Mouse (Mus musculus) hindbrain, embryonic 14.5 days (tissue): Measurements from ENCODE around the gene Zc3hav1. TPM values are rescaled to one million over a fixed set of nuclear protein-coding genes. Genes with fewer than 3 reads are reported as not detected.

Experiments
- ATAC-seq: fragments of 200-750 bp; cut with Nextera tagmentation; 2 replicates; pipeline ENCODE4 v1.8.0; 2017; ENCODE audit warnings: moderate number of reproducible peaks, mild to moderate bottlenecking, moderate TSS enrichment, moderate library complexity; ENCODE audit not compliant: low FRiP score
- DNase-seq: peaks from one replicate; pipeline ENCODE4 v3.0.0-alpha.2; 2015; ENCODE audit warnings: low spot score
- H3K27ac ChIP-seq: fragments of 300-500 bp; sonication (generic); 2 replicates; pipeline ENCODE4 v1.5.1; 2014; ENCODE audit warnings: mild to moderate bottlenecking, moderate library complexity
- H3K27me3 ChIP-seq: fragments of 300-500 bp; sonication (generic); 2 replicates; pipeline ENCODE4 v1.6.1; 2014; ENCODE audit warnings: mild to moderate bottlenecking, low read length, mixed read lengths; ENCODE audit not compliant: control insufficient read depth, insufficient read depth
- H3K36me3 ChIP-seq: fragments of 300-500 bp; sonication (generic); replicated peaks from 2 replicates; pipeline ENCODE4 v1.6.1; 2014; ENCODE audit not compliant: control insufficient read depth, insufficient read depth
- H3K4me1 ChIP-seq: fragments of 300-500 bp; sonication (generic); replicated peaks from 2 replicates; pipeline ENCODE4 v1.6.1; 2014; ENCODE audit warnings: antibody characterized with exemption, low read length, mixed read lengths; ENCODE audit not compliant: control insufficient read depth, insufficient read depth
- H3K4me2 ChIP-seq: fragments of 300-500 bp; sonication (generic); replicated peaks from 2 replicates; pipeline ENCODE4 v1.6.1; 2014; ENCODE audit warnings: mild to moderate bottlenecking, moderate library complexity
- H3K4me3 ChIP-seq: fragments of 300-500 bp; sonication (generic); replicated peaks from 2 replicates; pipeline ENCODE4 v1.5.1; 2014; ENCODE audit warnings: mild to moderate bottlenecking, low read length
- H3K9ac ChIP-seq: fragments of 300-500 bp; sonication (generic); 2 replicates; pipeline ENCODE4 v1.6.1; 2014
- H3K9me3 ChIP-seq: fragments of 300-500 bp; sonication (generic); 2 replicates; pipeline ENCODE4 v1.6.1; 2016; ENCODE audit warnings: low read length; ENCODE audit not compliant: control insufficient read depth
- WGBS: fragments of 180-500 bp; shearing (Covaris S2); extraction: QIAGEN DNeasy Blood & Tissue Kit; methylation state at CpG from one replicate; pipeline ENCODE4 v1.1.7; 2014; 5-methylcytosine and 5-hydroxymethylcytosine counted together
- polyA plus RNA-seq: library from polyadenylated mRNA; unstranded; fragments of >200 nt; fragmentation: Nextera tagmentation; extraction: Ambion mirVana; gene quantifications from 2 replicates; pipeline ENCODE4 v1.2.1, GENCODE M21; 2014

The Zc3hav1 gene
- polyA plus RNA-seq, result 0.98 and 1.5 TPM in 2 replicates

DNA sequence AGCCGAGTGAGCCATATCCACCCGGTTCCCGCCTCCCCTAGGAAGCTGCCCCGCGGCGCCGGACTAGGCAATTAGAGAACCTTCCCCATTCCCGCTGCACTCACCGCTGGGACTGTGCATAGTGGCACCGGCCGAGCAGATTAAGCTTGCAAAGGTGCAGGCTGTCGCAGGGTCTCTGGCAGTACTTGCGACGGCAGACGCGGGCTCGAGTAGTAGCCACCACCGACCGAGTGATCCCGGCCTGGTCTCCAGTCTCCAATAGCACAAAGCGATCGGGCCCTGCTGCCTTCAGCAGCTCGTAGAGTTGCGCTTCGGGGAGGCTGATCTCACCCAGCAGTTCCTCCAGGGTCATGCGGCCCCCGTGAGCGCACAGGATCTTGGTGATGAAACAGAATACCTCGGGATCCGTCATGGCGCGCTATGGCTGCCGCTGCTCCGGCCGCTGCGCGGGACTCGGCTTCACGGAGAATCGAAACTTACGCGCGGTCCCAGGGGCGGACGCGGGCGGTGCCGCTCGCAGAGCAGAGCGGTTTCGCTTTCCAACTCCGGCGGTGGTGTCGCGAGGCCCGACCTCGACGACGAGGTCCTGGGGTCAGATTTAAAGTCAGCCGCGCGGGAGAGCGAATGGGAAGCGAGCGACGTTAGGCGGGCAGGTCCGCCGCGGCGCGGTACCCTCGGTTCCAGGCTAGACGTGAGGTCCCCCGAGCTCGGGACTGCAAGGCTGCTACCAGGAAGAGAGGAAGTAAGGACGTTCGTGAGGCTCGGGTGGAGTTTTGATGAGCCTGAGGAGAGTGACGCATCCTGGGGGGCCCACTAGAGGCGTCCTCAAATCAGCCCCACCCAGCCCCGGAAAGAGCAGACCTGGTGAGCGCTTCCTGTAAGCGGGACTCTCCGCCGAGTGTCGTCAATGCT, at the start of gene Zc3hav1:
Zc3hav1 (minus strand) TSS at position 793 of the 912 bp plus-strand sequence.
- Histone ChIP-seq H3K9me3 (no peaks in the 10 kb centered on the region), H3K27me3 (peaks cover 63% of the 10 kb centered on the region), H3K4me2 (peak within 1 kb of the TSS; percentile 60), H3K9ac (peak within 1 kb of the TSS; percentile 32; the same call in 1 of the 2 replicates), H3K4me3 (peak within 1 kb of the TSS; percentile 44), H3K4me1 (no peaks in the 10 kb centered on the region), H3K27ac (no peak within 1 kb of the TSS), H3K36me3 (no peaks in the 10 kb centered on the region)
- ATAC-seq, result peak; percentile 53; the same call in 1 of the 2 replicates
- WGBS, result 1% methylated on average over 87 of the region's 87 CpGs
- DNase-seq, result no peak

- ATAC-seq (no peak), DNase-seq (peak; percentile 31)
- Histone ChIP-seq H3K27me3 (no peaks in the 10 kb centered on the region), H3K36me3 (peaks cover 70% of the 10 kb centered on the region), H3K9me3 (no peaks in the 10 kb centered on the region), H3K4me1 (no peaks in the 10 kb centered on the region), H3K9ac (no peak overlapping the region), H3K4me3 (no peak overlapping the region), H3K4me2 (no peak overlapping the region), H3K27ac (no peak overlapping the region)
- WGBS, result 80% methylated on average over 3 of the region's 3 CpGs
Observed at GRCm38 (mm10) chr6:38389671-38390070, 35.3 kb upstream of the Zc3hav1 start.

DNA sequence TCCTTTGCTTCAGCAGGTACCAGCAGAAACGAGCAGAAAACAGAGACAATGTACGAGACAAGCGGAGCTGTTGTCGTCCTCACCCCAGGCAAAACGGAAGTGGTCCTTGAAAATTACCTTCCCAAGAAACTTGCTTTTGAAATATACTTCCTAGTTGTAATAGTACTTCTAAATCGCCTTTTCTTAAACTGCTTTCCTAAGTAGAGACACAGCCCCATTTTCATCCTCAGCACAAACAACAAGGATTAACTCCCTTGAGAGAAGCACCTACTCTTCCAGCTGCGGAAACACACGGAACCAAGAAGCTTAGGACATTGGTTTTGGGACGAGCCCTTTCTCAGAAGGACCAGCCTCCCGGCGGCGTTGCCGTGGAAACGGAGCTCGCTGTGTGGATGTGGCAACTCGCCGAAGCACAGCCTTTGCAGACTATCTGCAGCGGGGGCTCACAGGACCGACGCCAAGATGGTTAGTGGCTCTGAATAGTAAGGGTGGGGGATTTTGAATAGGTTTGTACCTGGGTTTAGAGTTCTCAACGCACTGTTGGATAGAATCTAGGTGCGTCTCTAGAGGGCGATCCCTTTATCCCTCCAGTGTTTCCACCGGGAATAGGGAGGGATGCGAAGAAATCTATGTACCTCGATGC, 26.8 kb upstream of the Zc3hav1 start, which contains the start of gene Ttc26:
Ttc26 (plus strand) TSS at position 341 of the 643 bp plus-strand sequence.
- H3K4me2 ChIP-seq, result peak within 1 kb of the TSS; percentile 66
- H3K9me3 ChIP-seq, result no peaks in the 10 kb centered on the region
- under 1% methylated on average over 26 of the region's 26 CpGs for WGBS
- peak within 1 kb of the TSS; percentile 52 for H3K9ac ChIP-seq
- H3K27me3 ChIP-seq, result no peaks in the 10 kb centered on the region
- peak within 1 kb of the TSS; percentile 77 for H3K27ac ChIP-seq
- DNase-seq (peak; percentile 96), ATAC-seq (peak; percentile 94)
- H3K4me3 ChIP-seq, result peak within 1 kb of the TSS; percentile 57
- H3K36me3 ChIP-seq, result peaks cover 12% of the 10 kb centered on the region; the same call in 1 of the 2 replicates
- H3K4me1 ChIP-seq, result peaks cover 9% of the 10 kb centered on the region

- ATAC-seq, result 0 out of 2 replicates have a peak, but pooled peaks have one; percentile 19
- H3K9me3 ChIP-seq, result no peaks in the 10 kb centered on the region
- 2% methylated on average over 4 of the region's 4 CpGs for WGBS
- no peak for DNase-seq
- H3K4me2 ChIP-seq, result peak overlapping the region; percentile 66
- peak overlapping the region; percentile 57 for H3K4me3 ChIP-seq
- peaks cover 8% of the 10 kb centered on the region; the same call in 1 of the 2 replicates for H3K36me3 ChIP-seq
- H3K9ac ChIP-seq, result peak overlapping the region; percentile 52
- peaks cover 9% of the 10 kb centered on the region for H3K4me1 ChIP-seq
- peak overlapping the region; percentile 77 for H3K27ac ChIP-seq
- no peaks in the 10 kb centered on the region for H3K27me3 ChIP-seq
Observed at GRCm38 (mm10) chr6:38380764-38381128, 26.3 kb upstream of the Zc3hav1 start.

- ATAC-seq (no peak), DNase-seq (no peak)
- WGBS, result 85% methylated on average over 1 of the region's 1 CpGs
- Histone ChIP-seq H3K4me3 (no peak overlapping the region), H3K9ac (no peak overlapping the region), H3K4me1 (no peaks in the 10 kb centered on the region), H3K4me2 (no peak overlapping the region), H3K27me3 (no peaks in the 10 kb centered on the region), H3K36me3 (no peaks in the 10 kb centered on the region), H3K9me3 (peaks cover 5% of the 10 kb centered on the region; the same call in 1 of the 2 replicates), H3K27ac (no peak overlapping the region)
Observed at GRCm38 (mm10) chr6:38374271-38374670, 19.9 kb upstream of the Zc3hav1 start.

DNA sequence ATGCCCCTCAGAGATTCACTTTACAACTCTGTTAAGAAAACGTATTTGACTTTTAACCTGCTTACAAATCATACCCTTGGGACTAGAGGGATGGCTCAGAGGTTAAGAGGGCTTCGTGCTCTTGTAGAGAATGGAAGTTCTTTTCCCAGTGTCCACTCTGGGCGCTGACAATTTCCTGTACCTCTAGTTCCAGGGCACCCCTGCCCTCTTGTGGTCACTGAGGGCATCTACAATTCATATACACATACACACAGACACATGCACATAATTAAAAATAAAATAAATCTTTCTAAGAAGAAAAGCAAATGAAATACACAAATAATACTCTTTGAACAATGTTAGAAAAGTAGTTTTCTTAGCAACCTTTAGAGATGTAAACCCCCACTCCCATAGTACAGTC, 15.5 kb upstream of the Zc3hav1 start:
- DNase-seq (no peak), ATAC-seq (no peak)
- WGBS, result 87% methylated on average over 3 of the region's 3 CpGs
- no peak overlapping the region for H3K4me3 ChIP-seq
- no peak overlapping the region for H3K27ac ChIP-seq
- H3K4me2 ChIP-seq, result no peak overlapping the region
- H3K9me3 ChIP-seq, result peaks cover 5% of the 10 kb centered on the region; the same call in 1 of the 2 replicates
- no peaks in the 10 kb centered on the region for H3K27me3 ChIP-seq
- H3K36me3 ChIP-seq, result no peaks in the 10 kb centered on the region
- no peak overlapping the region for H3K9ac ChIP-seq
- H3K4me1 ChIP-seq, result no peaks in the 10 kb centered on the region

GRCm38 (mm10) chr6:38364121-38364520, 9.7 kb upstream of the Zc3hav1 start:
- ATAC-seq, result no peak
- Histone ChIP-seq H3K9me3 (no peaks in the 10 kb centered on the region), H3K4me1 (no peaks in the 10 kb centered on the region), H3K27ac (no peak overlapping the region), H3K36me3 (no peaks in the 10 kb centered on the region), H3K27me3 (no peaks in the 10 kb centered on the region), H3K4me2 (no peak overlapping the region), H3K4me3 (no peak overlapping the region), H3K9ac (no peak overlapping the region)
- no peak for DNase-seq

GRCm38 (mm10) chr6:38363370-38363769, 9.0 kb upstream of the Zc3hav1 start:
- no peak overlapping the region for H3K4me2 ChIP-seq
- no peaks in the 10 kb centered on the region for H3K36me3 ChIP-seq
- ATAC-seq, result no peak
- no peak overlapping the region for H3K9ac ChIP-seq
- H3K27ac ChIP-seq, result no peak overlapping the region
- H3K9me3 ChIP-seq, result no peaks in the 10 kb centered on the region
- H3K4me1 ChIP-seq, result no peaks in the 10 kb centered on the region
- H3K27me3 ChIP-seq, result no peaks in the 10 kb centered on the region
- DNase-seq, result no peak
- 69% methylated on average over 4 of the region's 4 CpGs for WGBS
- H3K4me3 ChIP-seq, result no peak overlapping the region

GRCm38 (mm10) chr6:38361937-38362336, 7.5 kb upstream of the Zc3hav1 start:
- H3K9ac ChIP-seq, result no peak overlapping the region
- no peak for ATAC-seq
- H3K9me3 ChIP-seq, result no peaks in the 10 kb centered on the region
- 76% methylated on average over 1 of the region's 1 CpGs for WGBS
- no peak overlapping the region for H3K4me3 ChIP-seq
- 0 out of 2 replicates have a peak, but pooled peaks cover 9% of the 10 kb centered on the region for H3K27me3 ChIP-seq
- H3K4me2 ChIP-seq, result no peak overlapping the region
- H3K27ac ChIP-seq, result no peak overlapping the region
- H3K4me1 ChIP-seq, result no peaks in the 10 kb centered on the region
- H3K36me3 ChIP-seq, result no peaks in the 10 kb centered on the region
- DNase-seq, result no peak
